Mouse (Mus musculus): ENCODE measurements around the gene G6pc3. TPM values are rescaled to one million over a fixed set of nuclear protein-coding genes. Genes with fewer than 3 reads are reported as not detected.

G6pc3 gene
- total and polyA plus RNA-seq, 2 experiments from 2014 or later = 18.7 to 55.5 TPM

- Histone ChIP-seq H3K9ac (replicated peaks; ENCODE audit: low read depth, low read length) (no peak overlapping the region), H3K27ac (ENCODE audit: low read depth) (no peak overlapping the region), H3K27me3 (ENCODE audit: control insufficient read depth, insufficient read depth, low read length) (no peaks in the 10 kb centered on the region), H3K9me3 (replicated peaks; ENCODE audit: control insufficient read depth, low read length) (no peaks in the 10 kb centered on the region), H3K4me3 (ENCODE audit: low read depth, low read length) (no peak overlapping the region), H3K36me3 (replicated peaks; ENCODE audit: control insufficient read depth, insufficient read depth, low read length) (peaks cover 28% of the 10 kb centered on the region), H3K4me2 (ENCODE audit: low read depth, low read length) (no peak overlapping the region), H3K4me1 (ENCODE audit: control insufficient read depth, insufficient read depth) (peaks cover 6% of the 10 kb centered on the region)
- no peak for DNase-seq (ENCODE audit: low spot score)
- TF ChIP-seq CTCF (IDR thresholded peaks at IDR 0.05; ENCODE audit: low read depth) (no peak), EP300 (IDR thresholded peaks at IDR 0.05; ENCODE audit: low read depth) (no peak)
- no peak for ATAC-seq (ENCODE audit: insufficient read depth, low read depth)
- WGBS = 68% methylated on average over 5 of the region's 5 CpGs
Observed at GRCm38 (mm10) chr11:102159781-102160180, 29.6 kb upstream of the G6pc3 start.

GRCm38 (mm10) chr11:102165971-102166722, 23.3 kb upstream of the G6pc3 start:
- Histone ChIP-seq H3K9me3 (replicated peaks; ENCODE audit: control insufficient read depth, low read length) (no peaks in the 10 kb centered on the region), H3K4me3 (ENCODE audit: low read depth, low read length) (no peak overlapping the region), H3K27me3 (ENCODE audit: control insufficient read depth, insufficient read depth, low read length) (no peaks in the 10 kb centered on the region), H3K36me3 (replicated peaks; ENCODE audit: control insufficient read depth, insufficient read depth, low read length) (peaks cover 71% of the 10 kb centered on the region), H3K27ac (ENCODE audit: low read depth) (no peak overlapping the region), H3K4me2 (ENCODE audit: low read depth, low read length) (no peak overlapping the region), H3K4me1 (ENCODE audit: control insufficient read depth, insufficient read depth) (no peaks in the 10 kb centered on the region), H3K9ac (replicated peaks; ENCODE audit: low read depth, low read length) (no peak overlapping the region)
- DNase-seq (ENCODE audit: low spot score) (no peak), ATAC-seq (ENCODE audit: insufficient read depth, low read depth) (no peak)
- WGBS = 52% methylated on average over 6 of the region's 6 CpGs
- no peak for TF ChIP-seq EP300 (IDR thresholded peaks at IDR 0.05; ENCODE audit: low read depth)
- no peak for TF ChIP-seq CTCF (IDR thresholded peaks at IDR 0.05; ENCODE audit: low read depth)

- no peak overlapping the region for H3K9ac ChIP-seq (replicated peaks; ENCODE audit: low read depth, low read length)
- WGBS = 90% methylated on average over 5 of the region's 5 CpGs
- DNase-seq (ENCODE audit: low spot score) = no peak
- no peak for ATAC-seq (ENCODE audit: insufficient read depth, low read depth)
- H3K4me3 ChIP-seq (ENCODE audit: low read depth, low read length) = no peak overlapping the region
- H3K4me2 ChIP-seq (ENCODE audit: low read depth, low read length) = no peak overlapping the region
- no peaks in the 10 kb centered on the region for H3K9me3 ChIP-seq (replicated peaks; ENCODE audit: control insufficient read depth, low read length)
- H3K36me3 ChIP-seq (replicated peaks; ENCODE audit: control insufficient read depth, insufficient read depth, low read length) = peaks cover 60% of the 10 kb centered on the region
- H3K27me3 ChIP-seq (ENCODE audit: control insufficient read depth, insufficient read depth, low read length) = no peaks in the 10 kb centered on the region
- no peak for TF ChIP-seq CTCF (IDR thresholded peaks at IDR 0.05; ENCODE audit: low read depth)
- TF ChIP-seq EP300 (IDR thresholded peaks at IDR 0.05; ENCODE audit: low read depth) = no peak
- H3K27ac ChIP-seq (ENCODE audit: low read depth) = no peak overlapping the region
- no peaks in the 10 kb centered on the region for H3K4me1 ChIP-seq (ENCODE audit: control insufficient read depth, insufficient read depth)
Observed at GRCm38 (mm10) chr11:102167539-102167938, 21.9 kb upstream of the G6pc3 start.

- no peaks in the 10 kb centered on the region for H3K4me1 ChIP-seq (ENCODE audit: control insufficient read depth, insufficient read depth)
- no peak for TF ChIP-seq EP300 (IDR thresholded peaks at IDR 0.05; ENCODE audit: low read depth)
- no peak for TF ChIP-seq CTCF (IDR thresholded peaks at IDR 0.05; ENCODE audit: low read depth)
- no peaks in the 10 kb centered on the region for H3K27me3 ChIP-seq (ENCODE audit: control insufficient read depth, insufficient read depth, low read length)
- H3K9me3 ChIP-seq (replicated peaks; ENCODE audit: control insufficient read depth, low read length) = no peaks in the 10 kb centered on the region
- no peak overlapping the region for H3K4me3 ChIP-seq (ENCODE audit: low read depth, low read length)
- peaks cover 52% of the 10 kb centered on the region for H3K36me3 ChIP-seq (replicated peaks; ENCODE audit: control insufficient read depth, insufficient read depth, low read length)
- H3K4me2 ChIP-seq (ENCODE audit: low read depth, low read length) = no peak overlapping the region
- ATAC-seq (ENCODE audit: insufficient read depth, low read depth) = no peak
- WGBS = 81% methylated on average over 5 of the region's 5 CpGs
- H3K27ac ChIP-seq (ENCODE audit: low read depth) = no peak overlapping the region
- H3K9ac ChIP-seq (replicated peaks; ENCODE audit: low read depth, low read length) = no peak overlapping the region
- DNase-seq (ENCODE audit: low spot score) = no peak
Observed at GRCm38 (mm10) chr11:102168689-102169088, 20.7 kb upstream of the G6pc3 start.

GRCm38 (mm10) chr11:102179836-102180235, 9.6 kb upstream of the G6pc3 start:
- H3K9me3 ChIP-seq (replicated peaks; ENCODE audit: control insufficient read depth, low read length) = no peaks in the 10 kb centered on the region
- H3K4me1 ChIP-seq (ENCODE audit: control insufficient read depth, insufficient read depth) = peaks cover 14% of the 10 kb centered on the region; the same call in 1 of the 2 replicates
- no peaks in the 10 kb centered on the region for H3K27me3 ChIP-seq (ENCODE audit: control insufficient read depth, insufficient read depth, low read length)
- TF ChIP-seq CTCF (IDR thresholded peaks at IDR 0.05; ENCODE audit: low read depth) (no peak), EP300 (IDR thresholded peaks at IDR 0.05; ENCODE audit: low read depth) (no peak)
- ATAC-seq (ENCODE audit: insufficient read depth, low read depth) = no peak
- no peak overlapping the region for H3K27ac ChIP-seq (ENCODE audit: low read depth)
- DNase-seq (ENCODE audit: low spot score) = no peak
- H3K9ac ChIP-seq (replicated peaks; ENCODE audit: low read depth, low read length) = no peak overlapping the region
- H3K4me3 ChIP-seq (ENCODE audit: low read depth, low read length) = no peak overlapping the region
- H3K4me2 ChIP-seq (ENCODE audit: low read depth, low read length) = no peak overlapping the region
- H3K36me3 ChIP-seq (replicated peaks; ENCODE audit: control insufficient read depth, insufficient read depth, low read length) = peaks cover 49% of the 10 kb centered on the region

GRCm38 (mm10) chr11:102184253-102184645, 5.2 kb upstream of the G6pc3 start:
- peak overlapping the region; percentile 89 for H3K4me3 ChIP-seq (ENCODE audit: low read depth, low read length)
- peak overlapping the region; percentile 90 for H3K9ac ChIP-seq (replicated peaks; ENCODE audit: low read depth, low read length)
- no peaks in the 10 kb centered on the region for H3K27me3 ChIP-seq (ENCODE audit: control insufficient read depth, insufficient read depth, low read length)
- H3K4me1 ChIP-seq (ENCODE audit: control insufficient read depth, insufficient read depth) = peaks cover 22% of the 10 kb centered on the region
- TF ChIP-seq CTCF (IDR thresholded peaks at IDR 0.05; ENCODE audit: low read depth) (no peak), EP300 (IDR thresholded peaks at IDR 0.05; ENCODE audit: low read depth) (no peak)
- 2% methylated on average over 7 of the region's 7 CpGs for WGBS
- peak overlapping the region; percentile 93 for H3K27ac ChIP-seq (ENCODE audit: low read depth)
- DNase-seq (ENCODE audit: low spot score) (no peak), ATAC-seq (ENCODE audit: insufficient read depth, low read depth) (0 out of 2 replicates have a peak, but pooled peaks have one; percentile 8)
- H3K4me2 ChIP-seq (ENCODE audit: low read depth, low read length) = peak overlapping the region; percentile 98
- no peaks in the 10 kb centered on the region for H3K9me3 ChIP-seq (replicated peaks; ENCODE audit: control insufficient read depth, low read length)
- H3K36me3 ChIP-seq (replicated peaks; ENCODE audit: control insufficient read depth, insufficient read depth, low read length) = peaks cover 20% of the 10 kb centered on the region
